Mouse (Mus musculus): ENCODE data around the gene Trmt10a.

- TF ChIP-seq POLR2A (IDR thresholded peaks at IDR 0.05; ENCODE audit: borderline replicate concordance, insufficient read depth, low read length) = no peak
- TF ChIP-seq CTCF (IDR thresholded peaks at IDR 0.05; ENCODE audit: borderline replicate concordance, insufficient read depth, low read depth, low read length) = no peak
Measured at GRCm38 (mm10) chr3:138133916-138134315, 9.3 kb upstream of the Trmt10a start.
